Mouse (Mus musculus) kidney, postnatal 0 days (tissue): ENCODE results near the gene Opa3. TPM values are rescaled to one million over a fixed set of nuclear protein-coding genes. Genes with fewer than 3 reads are reported as not detected.

Experiments used
- ATAC-seq: fragments of 200-750 bp; cut with Nextera tagmentation; replicated peaks from 2 replicates; pipeline ENCODE4 v1.8.0; 2017; ENCODE audit warnings: low read depth, moderate number of reproducible peaks, moderate TSS enrichment, moderate library complexity; ENCODE audit not compliant: low FRiP score
- DNase-seq: peaks from one replicate; pipeline ENCODE4 v3.0.0-alpha.2; 2016; ENCODE audit warnings: low spot score
- H3K27ac ChIP-seq: fragments of 300-500 bp; sonication (generic); 2 replicates; pipeline ENCODE4 v1.5.1; 2014; ENCODE audit warnings: mild to moderate bottlenecking
- H3K27me3 ChIP-seq: fragments of 300-500 bp; sonication (generic); 2 replicates; pipeline ENCODE4 v1.6.1; 2014; ENCODE audit warnings: low read length, mixed read lengths; ENCODE audit not compliant: insufficient read depth
- H3K36me3 ChIP-seq: fragments of 300-500 bp; sonication (generic); 2 replicates; pipeline ENCODE4 v1.6.1; 2014; ENCODE audit warnings: low read length, mixed read lengths; ENCODE audit not compliant: insufficient read depth
- H3K4me1 ChIP-seq: fragments of 300-500 bp; sonication (generic); replicated peaks from 2 replicates; pipeline ENCODE4 v1.6.1; 2014; ENCODE audit warnings: antibody characterized with exemption, low read length, mixed read lengths; ENCODE audit not compliant: insufficient read depth
- H3K4me2 ChIP-seq: fragments of 300-500 bp; sonication (generic); 2 replicates; pipeline ENCODE4 v1.6.1; 2014; ENCODE audit warnings: mild to moderate bottlenecking, low read length, moderate library complexity, mixed read lengths
- H3K4me3 ChIP-seq: fragments of 300-500 bp; sonication (generic); replicated peaks from 2 replicates; pipeline ENCODE4 v1.5.1; 2014; ENCODE audit warnings: low read depth, low read length
- H3K9ac ChIP-seq: fragments of 300-500 bp; sonication (generic); 2 replicates; pipeline ENCODE4 v1.6.1; 2014; ENCODE audit warnings: low read depth, low read length
- H3K9me3 ChIP-seq: fragments of 300-500 bp; sonication (generic); replicated peaks from 2 replicates; pipeline ENCODE4 v1.6.1; 2016; ENCODE audit warnings: low read length, inconsistent platforms, mixed read lengths
- CTCF ChIP-seq: IDR thresholded peaks from 2 replicates; pipeline ENCODE4 v1.5.1; 2016; ENCODE audit warnings: antibody characterized with exemption, low read depth, mild to moderate bottlenecking, moderate library complexity
- WGBS: fragments of 180-500 bp; shearing (Covaris S2); extraction: QIAGEN DNeasy Blood & Tissue Kit; methylation state at CpG from one replicate; pipeline ENCODE4 v1.1.7; 2014; 5-methylcytosine and 5-hydroxymethylcytosine counted together
- polyA plus RNA-seq: library from polyadenylated mRNA; unstranded; fragments of >200 nt; fragmentation: Nextera tagmentation; extraction: Ambion mirVana; gene quantifications from 2 replicates; pipeline ENCODE4 v1.2.1, GENCODE M21; 2015

The Opa3 gene
- polyA plus RNA-seq, 1 experiment from 2014 or later = 30.4 TPM

- DNase-seq (no peak), ATAC-seq (no peak; the same call in 1 of the 2 replicates)
- no peak for TF ChIP-seq CTCF
- Histone ChIP-seq H3K27ac (no peak overlapping the region), H3K9ac (no peak overlapping the region), H3K27me3 (no peaks in the 10 kb centered on the region), H3K9me3 (no peaks in the 10 kb centered on the region), H3K36me3 (peaks cover 9% of the 10 kb centered on the region), H3K4me1 (peaks cover 11% of the 10 kb centered on the region; the same call in 1 of the 2 replicates), H3K4me2 (no peak overlapping the region), H3K4me3 (no peak overlapping the region)
- 86% methylated on average over 13 of the region's 13 CpGs for WGBS
Observed at GRCm38 (mm10) chr7:19208201-19208910, 19.8 kb upstream of the Opa3 start.

- ATAC-seq = no peak
- peak; percentile 93 for TF ChIP-seq CTCF
- 53% methylated on average over 7 of the region's 7 CpGs for WGBS
Observed at GRCm38 (mm10) chr7:19208944-19209472, 19.1 kb upstream of the Opa3 start.

GRCm38 (mm10) chr7:19209494-19209893 is 18.6 kb upstream of the Opa3 start:
- H3K27ac ChIP-seq = no peak overlapping the region
- peaks cover under 1% of the 10 kb centered on the region; the same call in 1 of the 2 replicates for H3K36me3 ChIP-seq
- ATAC-seq (no peak), DNase-seq (no peak)
- WGBS = 81% methylated on average over 4 of the region's 4 CpGs
- H3K4me1 ChIP-seq = peaks cover 17% of the 10 kb centered on the region; the same call in 1 of the 2 replicates
- H3K9ac ChIP-seq = no peak overlapping the region
- H3K9me3 ChIP-seq = no peaks in the 10 kb centered on the region
- H3K4me3 ChIP-seq = no peak overlapping the region
- no peak for TF ChIP-seq CTCF
- no peak overlapping the region for H3K4me2 ChIP-seq
- H3K27me3 ChIP-seq = no peaks in the 10 kb centered on the region

More at GRCm38 (mm10) chr7:19208944-19209472, 19.1 kb upstream of the Opa3 start:
- Histone ChIP-seq H3K36me3 (peaks cover 5% of the 10 kb centered on the region), H3K9me3 (no peaks in the 10 kb centered on the region), H3K27ac (no peak overlapping the region), H3K4me3 (no peak overlapping the region), H3K4me2 (no peak overlapping the region), H3K9ac (no peak overlapping the region), H3K27me3 (no peaks in the 10 kb centered on the region), H3K4me1 (peaks cover 14% of the 10 kb centered on the region; the same call in 1 of the 2 replicates)
- DNase-seq = peak; percentile 67

DNA sequence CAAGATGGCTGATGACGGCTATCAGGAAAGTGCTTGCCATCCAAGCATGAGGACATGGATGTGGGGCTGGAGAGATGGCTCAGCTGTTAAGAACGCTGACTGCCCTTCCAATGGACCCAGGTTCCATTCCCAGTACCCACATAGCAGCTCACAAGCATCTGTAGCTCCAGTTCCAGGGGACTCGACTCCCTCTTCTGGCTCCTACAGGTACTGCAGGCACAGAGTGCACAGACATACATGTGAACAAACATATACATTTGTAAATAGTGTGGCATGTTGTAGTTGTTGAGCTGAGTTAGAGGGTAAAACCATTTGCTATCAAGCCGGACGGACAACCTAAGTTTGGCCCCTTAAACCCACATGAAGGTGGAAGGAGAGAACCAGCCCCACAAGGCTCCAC is 18.1 kb upstream of the Opa3 start:
- DNase-seq (no peak), ATAC-seq (no peak)
- WGBS = 98% methylated on average over 5 of the region's 5 CpGs

GRCm38 (mm10) chr7:19211041-19211675 is 17.0 kb upstream of the Opa3 start:
- H3K27ac ChIP-seq = no peak overlapping the region
- TF ChIP-seq CTCF = no peak
- ATAC-seq = no peak

More for the DNA sequence above, 18.1 kb upstream of the Opa3 start:
- H3K4me3 ChIP-seq = no peak overlapping the region
- peaks cover 17% of the 10 kb centered on the region; the same call in 1 of the 2 replicates for H3K4me1 ChIP-seq
- H3K9ac ChIP-seq = no peak overlapping the region
- H3K4me2 ChIP-seq = no peak overlapping the region
- no peaks in the 10 kb centered on the region for H3K9me3 ChIP-seq
- no peaks in the 10 kb centered on the region for H3K36me3 ChIP-seq
- H3K27ac ChIP-seq = no peak overlapping the region
- peak; percentile 50 for TF ChIP-seq CTCF
- H3K27me3 ChIP-seq = no peaks in the 10 kb centered on the region

GRCm38 (mm10) chr7:19211996-19212755 is 16.0 kb upstream of the Opa3 start, which contains the start of gene Gpr4:
Gpr4 (plus strand) TSS chr7:19212538.
- peak within 1 kb of the TSS; percentile 54 for H3K4me3 ChIP-seq
- no peaks in the 10 kb centered on the region for H3K9me3 ChIP-seq
- H3K36me3 ChIP-seq = no peaks in the 10 kb centered on the region
- H3K9ac ChIP-seq = peak within 1 kb of the TSS; percentile 56
- ATAC-seq (peak; percentile 79), DNase-seq (peak; percentile 72)
- H3K4me1 ChIP-seq = peaks cover 17% of the 10 kb centered on the region; the same call in 1 of the 2 replicates
- H3K4me2 ChIP-seq = peak within 1 kb of the TSS; percentile 79
- H3K27ac ChIP-seq = 0 out of 2 replicates have a peak within 1 kb of the TSS, but pooled peaks have one; percentile 36
- H3K27me3 ChIP-seq = no peaks in the 10 kb centered on the region
- peak; percentile 25; the same call in 1 of the 2 replicates for TF ChIP-seq CTCF
- 1% methylated on average over 27 of the region's 30 CpGs for WGBS

More at GRCm38 (mm10) chr7:19211041-19211675, 17.0 kb upstream of the Opa3 start:
- DNase-seq = peak; percentile 52
- 16% methylated on average over 5 of the region's 5 CpGs for WGBS
- no peak overlapping the region for H3K4me3 ChIP-seq
- no peaks in the 10 kb centered on the region for H3K27me3 ChIP-seq
- no peak overlapping the region for H3K9ac ChIP-seq
- no peaks in the 10 kb centered on the region for H3K9me3 ChIP-seq
- H3K4me2 ChIP-seq = no peak overlapping the region
- H3K4me1 ChIP-seq = peaks cover 17% of the 10 kb centered on the region; the same call in 1 of the 2 replicates
- H3K36me3 ChIP-seq = no peaks in the 10 kb centered on the region
